Mouse (Mus musculus) kidney, postnatal 25 days (tissue): ENCODE measurements around the gene Mob1b.

Experiments
- DNase-seq, 2 experiments: peaks; one replicate each; pipeline ENCODE4 v3.0.0; 2021; ENCODE audit warnings: mixed read lengths in 2 of 2

Mob1b gene

GRCm38 (mm10) chr5:88785059-88785458, 64.4 kb downstream of the Mob1b start:
- DNase-seq, result no peak

DNA sequence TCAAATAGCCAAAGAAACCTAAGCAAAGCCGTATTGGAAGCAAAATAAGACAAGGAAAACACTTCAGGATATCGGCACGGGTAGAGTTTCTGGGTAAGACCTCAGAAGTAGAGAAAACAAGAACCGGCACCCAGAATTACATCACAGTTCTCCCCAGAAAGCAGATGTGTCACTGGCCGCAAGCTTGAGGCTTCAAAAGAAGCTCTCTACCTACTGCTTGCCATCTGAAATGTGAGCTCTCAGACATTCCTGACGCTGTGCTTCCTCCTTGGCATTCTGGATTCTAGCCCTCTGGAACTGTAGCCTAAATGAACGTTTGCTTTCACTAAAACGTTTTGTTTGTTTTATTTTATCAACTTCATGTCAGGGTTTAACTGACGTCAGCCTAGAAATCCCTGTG, 70.0 kb downstream of the Mob1b start:
- no peak for DNase-seq

- DNase-seq, result peak; percentile 54 to 56
Observed at GRCm38 (mm10) chr5:88791256-88792245, 70.9 kb downstream of the Mob1b start.

GRCm38 (mm10) chr5:88793676-88794075, 73.0 kb downstream of the Mob1b start:
- DNase-seq, result no peak

GRCm38 (mm10) chr5:88795910-88796584, 75.4 kb downstream of the Mob1b start:
- DNase-seq, result no peak

- DNase-seq, result peak; percentile 54 to 79
Observed at GRCm38 (mm10) chr5:88796588-88796987, 75.9 kb downstream of the Mob1b start.

- no peak for DNase-seq
Observed at GRCm38 (mm10) chr5:88797121-88797520, 76.5 kb downstream of the Mob1b start.

GRCm38 (mm10) chr5:88805616-88806015, 85.0 kb downstream of the Mob1b start:
- DNase-seq, result no peak

GRCm38 (mm10) chr5:88806278-88806677, 85.6 kb downstream of the Mob1b start:
- DNase-seq, result peak in 1 of 2 experiments; percentile 36

- no peak for DNase-seq
Observed at GRCm38 (mm10) chr5:88807342-88807741, 86.7 kb downstream of the Mob1b start.

GRCm38 (mm10) chr5:88813188-88813587, 92.5 kb downstream of the Mob1b start:
- DNase-seq, result no peak
